Mouse (Mus musculus): ENCODE measurements around the gene Tll1.

GRCm38 (mm10) chr8:64217644-64218043, 11.6 kb upstream of the Tll1 start:
- no peak for TF ChIP-seq MAX (IDR thresholded peaks at IDR 0.05)
- TF ChIP-seq CTCF (IDR thresholded peaks at IDR 0.05; ENCODE audit: control insufficient read depth, insufficient read depth, insufficient read length) = no peak
- TF ChIP-seq USF1 (IDR thresholded peaks at IDR 0.05; ENCODE audit: low read depth) = no peak
- TF ChIP-seq FOSL1 (IDR thresholded peaks at IDR 0.05; ENCODE audit: insufficient read depth, low read length, poor library complexity, severe bottlenecking) = no peak

Data from C2C12 (cell line).